Mouse (Mus musculus) liver, adult 2 months (tissue): Measurements from ENCODE around the gene Capn5.

Source experiments
- CTCF ChIP-seq: fragments of 200-500 bp; IDR thresholded peaks from 2 replicates; pipeline ENCODE4 v1.5.1; 2011; ENCODE audit warnings: low read depth, low read length, control low read depth
- POLR2A ChIP-seq: fragments of 200-500 bp; IDR thresholded peaks from 2 replicates; pipeline ENCODE4 v1.6.1; 2011; ENCODE audit warnings: low read length, control low read depth; ENCODE audit not compliant: insufficient read depth; ENCODE audit errors: extremely low read depth

DNA sequence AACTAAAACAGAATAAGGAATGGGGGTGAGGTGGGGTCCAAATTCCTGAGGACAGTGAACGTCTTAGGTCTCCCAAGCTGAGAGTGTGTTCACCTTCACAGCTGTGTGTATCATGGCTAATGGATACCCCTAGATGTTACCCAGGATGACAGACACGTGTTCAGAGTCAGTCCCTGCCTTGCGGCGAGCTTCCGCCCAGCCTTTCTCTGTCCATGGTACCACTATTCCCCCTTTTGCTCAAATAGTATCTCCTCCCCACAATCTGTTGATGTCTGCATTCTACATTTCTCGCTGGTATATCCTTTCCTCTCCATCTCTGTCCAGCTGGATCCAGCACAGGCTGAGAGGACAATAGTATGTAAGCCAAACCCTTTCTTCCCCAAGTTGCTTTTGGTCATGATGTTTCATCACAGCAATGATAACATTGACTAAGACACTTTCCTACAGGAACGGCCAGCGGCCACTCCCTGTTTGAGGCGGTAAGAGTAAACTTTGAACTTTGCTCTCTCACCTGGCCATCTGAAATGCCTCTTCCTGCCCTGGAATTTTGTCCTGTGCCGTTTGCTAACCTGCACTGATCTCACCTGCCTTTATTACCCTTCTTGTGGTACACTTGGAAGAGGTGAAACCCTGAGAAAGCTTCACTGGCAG lies 17.2 kb upstream of the Capn5 start:
- TF ChIP-seq CTCF: no peak
- TF ChIP-seq POLR2A: no peak
